Mouse (Mus musculus) thymus, adult 2 months (tissue): ENCODE results near the gene Gm5458.
"Not testable (repeated sequence)": the region's sequence is repeated elsewhere in the genome, so short reads cannot be mapped to it uniquely, and the experiment has no call there.

Source experiments
- CTCF ChIP-seq: fragments of 200-500 bp; IDR thresholded peaks from 2 replicates; pipeline ENCODE4 v1.5.1; 2012; ENCODE audit warnings: mild to moderate bottlenecking, control low read depth, low read length, moderate library complexity, borderline replicate concordance; ENCODE audit not compliant: control insufficient read depth, poor library complexity, insufficient read depth; ENCODE audit errors: extremely low read depth
- POLR2A ChIP-seq: fragments of 200-500 bp; IDR thresholded peaks from 2 replicates; pipeline ENCODE4 v1.6.1; 2012; ENCODE audit warnings: mild to moderate bottlenecking, low read length, control low read depth, moderate library complexity; ENCODE audit not compliant: control insufficient read depth, poor library complexity, insufficient read depth; ENCODE audit errors: extremely low read depth

- TF ChIP-seq CTCF, POLR2A: not testable (repeated sequence)
Observed at GRCm38 (mm10) chr14:19602481-19602880, at the start of gene Gm5458.
